Comparison of ENCODE assay signal across 12 mouse cellular contexts in genomic region chr15:6702164-6702563, GRCm38 (mm10). TPM values are rescaled to one million over a fixed set of nuclear protein-coding genes. Genes with fewer than 3 reads are reported as not detected.
DNase-seq lines count a peak whose midpoint lies in the region; ATAC-seq and TF ChIP-seq lines count a peak whose summit lies in the region.
"Had no signal": no experiment of that assay in that cellular context is flagged by ENCODE, and none has a peak within 500 bp of the region (broad histone marks: within the 10 kb centered on the region; RNA-seq: fewer than 3 reads in every experiment).

No protein-coding gene starts in this region.

- no peak overlapping the region for H3K4me3 ChIP-seq in testis, adult 2 months (ENCODE audit: control insufficient read depth, low read depth, low read length)
- no peak overlapping the region for H3K4me3 ChIP-seq in hindbrain, embryonic 13.5 days
- H3K4me3 ChIP-seq: hindbrain, embryonic 15.5 days; limb, embryonic 15.5 days had no signal

- H3K27me3 ChIP-seq in testis, adult 2 months (ENCODE audit: control insufficient read depth, insufficient read depth, low read length) = no peaks in the 10 kb centered on the region
- peaks cover 9% of the 10 kb centered on the region; the same call in 1 of the 2 replicates for H3K27me3 ChIP-seq in hindbrain, embryonic 13.5 days

- H3K4me2 ChIP-seq in hindbrain, embryonic 13.5 days = no peak overlapping the region
- H3K4me2 ChIP-seq: hindbrain, embryonic 15.5 days; limb, embryonic 15.5 days had no signal

- peak; percentile 35; the same call in 1 of the 2 replicates for TF ChIP-seq CTCF in testis, adult 2 months (IDR thresholded peaks at IDR 0.05; ENCODE audit: control insufficient read depth, insufficient read depth, insufficient replicate concordance, low read depth, low read length)
- TF ChIP-seq CTCF in brain, embryonic 14.5 days (IDR thresholded peaks at IDR 0.05; ENCODE audit: borderline replicate concordance, extremely low read depth, insufficient read depth, insufficient read length) = peak; percentile 32; the same call in 1 of the 2 replicates

- ATAC-seq in hindbrain, embryonic 13.5 days (ENCODE audit: low FRiP score) = no peak

- H3K27ac ChIP-seq in testis, adult 2 months (ENCODE audit: control insufficient read depth, insufficient read depth, low read depth, low read length) = no peak overlapping the region
- H3K27ac ChIP-seq in hindbrain, embryonic 13.5 days = no peak overlapping the region
- H3K27ac ChIP-seq: hindbrain, embryonic 15.5 days; limb, embryonic 15.5 days had no signal

- no peaks in the 10 kb centered on the region for H3K9me3 ChIP-seq in hindbrain, embryonic 13.5 days
- H3K9me3 ChIP-seq: hindbrain, embryonic 15.5 days; limb, embryonic 15.5 days had no signal

- no peak overlapping the region for H3K9ac ChIP-seq in hindbrain, embryonic 13.5 days
- H3K9ac ChIP-seq: hindbrain, embryonic 15.5 days; limb, embryonic 15.5 days had no signal

- peak; percentile 82 for DNase-seq in heart, adult 11 months
- DNase-seq in heart, adult 18-20 months = no peak
- DNase-seq in testis, postnatal 14 days (ENCODE audit: low spot score) = no peak
- no peak for DNase-seq in brain, embryonic 14.5 days (ENCODE audit: low read depth)
- DNase-seq in testis, postnatal 10 days (ENCODE audit: low spot score) = peak; percentile 64
- DNase-seq in right cerebral cortex, adult 2 months (ENCODE audit: low spot score in 2 of 2) = no peak
- DNase-seq: embryo, embryonic 11 days; right cerebral cortex, postnatal 25 days had no signal

- no peaks in the 10 kb centered on the region for H3K36me3 ChIP-seq in testis, adult 2 months (ENCODE audit: control insufficient read depth, insufficient read depth, low read length)
- H3K36me3 ChIP-seq in hindbrain, embryonic 13.5 days = no peaks in the 10 kb centered on the region
- H3K36me3 ChIP-seq: hindbrain, embryonic 15.5 days; limb, embryonic 15.5 days had no signal

- WGBS in hindbrain, embryonic 13.5 days = 70% methylated on average over 2 of the region's 2 CpGs

- TF ChIP-seq POLR2A in testis, adult 2 months (IDR thresholded peaks at IDR 0.05; ENCODE audit: control insufficient read depth, low read depth, low read length) = no peak
- no peak for TF ChIP-seq POLR2A in brain, embryonic 14.5 days (IDR thresholded peaks at IDR 0.05; ENCODE audit: borderline replicate concordance, extremely low read depth, insufficient read depth, insufficient read length, poor library complexity, severe bottlenecking)

- H3K4me1 ChIP-seq in testis, adult 2 months (ENCODE audit: control insufficient read depth, insufficient read depth, low read length) = no peaks in the 10 kb centered on the region
- no peaks in the 10 kb centered on the region for H3K4me1 ChIP-seq in hindbrain, embryonic 13.5 days (replicated peaks)
- H3K4me1 ChIP-seq: hindbrain, embryonic 15.5 days; limb, embryonic 15.5 days had no signal

RNA-seq across cellular contexts. Expression of gene Rictor, which starts 6.0 kb away (rescaled TPM):
- total RNA-seq in heart, adult 18-20 months (2021) = 10 to 100 TPM; 11.6 to 13.1 TPM
- 4.2 and 5.4 TPM in 2 replicates for polyA plus RNA-seq in testis, adult 2 months (2012; rRNA removed)
- 16.8 and 20.3 TPM in 2 replicates for polyA plus RNA-seq in brain, embryonic 14.5 days (2012; rRNA removed)
- 58.0 and 60.6 TPM in 2 replicates for polyA plus RNA-seq in hindbrain, embryonic 13.5 days (2015; fragmentation: Nextera tagmentation; extraction: Ambion mirVana)

Comparison
In these comparisons a context has a peak if more than half of its experiments do, and no peak if none do; other contexts are left out.
1. DNase-seq: peak in heart, adult 11 months (single experiment) and testis, postnatal 10 days (single experiment); none in heart, adult 18-20 months (0 of 2), testis, postnatal 14 days (single experiment), brain, embryonic 14.5 days (single experiment) and right cerebral cortex, adult 2 months (0 of 2).